Mouse (Mus musculus) T-helper 1 cell (primary cell): ENCODE measurements around the gene Atg7.

ENCODE experiments used
- in situ Hi-C: fragments of 300-600 bp; cut with MboI, MseI; formaldehyde crosslinking; loops from one replicate; pipeline ENCODE4 v1.15.1; 2025; ENCODE audit warnings: high pct_unique_total_duplicates

The Atg7 gene

GRCm38 (mm10) chr6:114684407-114684806 lies 41.5 kb downstream of the Atg7 start:
- in situ Hi-C loops = no loop called here

GRCm38 (mm10) chr6:114685412-114685811 lies 42.5 kb downstream of the Atg7 start:
- in situ Hi-C loops = no loop called here

GRCm38 (mm10) chr6:114687035-114687434 lies 44.1 kb downstream of the Atg7 start:
- in situ Hi-C loops = no loop called here

GRCm38 (mm10) chr6:114690661-114691060 lies 47.8 kb downstream of the Atg7 start:
- in situ Hi-C loops = no loop called here

- in situ Hi-C loops = no loop called here
Observed at GRCm38 (mm10) chr6:114691530-114691929, 48.6 kb downstream of the Atg7 start.

GRCm38 (mm10) chr6:114692691-114693090 lies 49.8 kb downstream of the Atg7 start:
- in situ Hi-C loops = no loop called here

- in situ Hi-C loops = no loop called here
Observed at GRCm38 (mm10) chr6:114697646-114698490, 55.0 kb downstream of the Atg7 start.

GRCm38 (mm10) chr6:114698578-114698977 lies 55.7 kb downstream of the Atg7 start:
- in situ Hi-C loops = no loop called here

GRCm38 (mm10) chr6:114700704-114701103 lies 57.8 kb downstream of the Atg7 start:
- in situ Hi-C loops = no loop called here

GRCm38 (mm10) chr6:114707032-114707431 lies 64.1 kb downstream of the Atg7 start:
- in situ Hi-C loops = no loop called here

GRCm38 (mm10) chr6:114712242-114713050 lies 69.5 kb downstream of the Atg7 start:
- in situ Hi-C loops = loop anchor here (10.0 kb wide), 1 partner anchor 312 kb away; no protein-coding TSS in a partner anchor

GRCm38 (mm10) chr6:114713538-114713937 lies 70.6 kb downstream of the Atg7 start:
- in situ Hi-C loops = loop anchor here (10.0 kb wide), 1 partner anchor 311 kb away; no protein-coding TSS in a partner anchor

GRCm38 (mm10) chr6:114714654-114715053 lies 71.8 kb downstream of the Atg7 start:
- in situ Hi-C loops = loop anchor here (10.0 kb wide), 1 partner anchor 310 kb away; no protein-coding TSS in a partner anchor

GRCm38 (mm10) chr6:114715289-114716030 lies 72.6 kb downstream of the Atg7 start:
- in situ Hi-C loops = loop anchor here (10.0 kb wide), 1 partner anchor 309 kb away; no protein-coding TSS in a partner anchor

- in situ Hi-C loops = loop anchor here (10.0 kb wide), 1 partner anchor 306 kb away; no protein-coding TSS in a partner anchor
Observed at GRCm38 (mm10) chr6:114719100-114719499, 76.2 kb downstream of the Atg7 start.

GRCm38 (mm10) chr6:114719665-114720064 lies 76.8 kb downstream of the Atg7 start:
- in situ Hi-C loops = loop anchor here (5.0 to 10.0 kb wide), 2 partner anchors 198 to 305 kb away; no protein-coding TSS in a partner anchor

- in situ Hi-C loops = loop anchor here (5.0 kb wide), 1 partner anchor 195 kb away; no protein-coding TSS in a partner anchor
Observed at GRCm38 (mm10) chr6:114722046-114722445, 79.1 kb downstream of the Atg7 start.

- in situ Hi-C loops = loop anchor here (5.0 kb wide), 1 partner anchor 193 kb away; no protein-coding TSS in a partner anchor
Observed at GRCm38 (mm10) chr6:114723925-114724324, 81.0 kb downstream of the Atg7 start.

- in situ Hi-C loops = loop anchor here (5.0 kb wide), 1 partner anchor 193 kb away; no protein-coding TSS in a partner anchor
Observed at GRCm38 (mm10) chr6:114724351-114724750, 81.5 kb downstream of the Atg7 start.

- in situ Hi-C loops = no loop called here
Observed at GRCm38 (mm10) chr6:114725147-114725575, 82.3 kb downstream of the Atg7 start.

- in situ Hi-C loops = no loop called here
Observed at GRCm38 (mm10) chr6:114726681-114727080, 83.8 kb downstream of the Atg7 start.
